Mouse (Mus musculus): Measurements from ENCODE around the gene Zfp955b.
"Not testable (repeated sequence)": the region's sequence is repeated elsewhere in the genome, so short reads cannot be mapped to it uniquely, and the experiment has no call there.

Gene Zfp955b

GRCm38 (mm10) chr17:33289039-33289875 lies at the start of gene Zfp955b:
TSS of gene Zfp955b (plus strand) at chr17:33289544.
- not testable (repeated sequence) for DNase-seq (ENCODE audit: low read depth, low spot score)

- DNase-seq (ENCODE audit: low read depth, low spot score): not testable (repeated sequence)
Observed at GRCm38 (mm10) chr17:33254530-33255318, 34.6 kb upstream of the Zfp955b start, which contains the start of gene Zfp955a. TSS of gene Zfp955a (minus strand) at chr17:33255145.

GRCm38 (mm10) chr17:33255319-33255657 lies 34.1 kb upstream of the Zfp955b start:
- DNase-seq (ENCODE audit: low read depth, low spot score): not testable (repeated sequence)

GRCm38 (mm10) chr17:33264376-33264775 lies 25.0 kb upstream of the Zfp955b start, which contains the start of gene Olfr63:
TSS of gene Olfr63 (plus strand) at chr17:33264676.
- no peak for DNase-seq (ENCODE audit: low read depth, low spot score)

- DNase-seq (ENCODE audit: low read depth, low spot score): no peak
Observed at GRCm38 (mm10) chr17:33268907-33269306, 20.4 kb upstream of the Zfp955b start.

- not testable (repeated sequence) for DNase-seq (ENCODE audit: low read depth, low spot score)
Observed at GRCm38 (mm10) chr17:33289876-33290149, 469 bp downstream of the Zfp955b start.

GRCm38 (mm10) chr17:33352981-33353380 lies 63.6 kb downstream of the Zfp955b start:
- no peak for DNase-seq (ENCODE audit: low read depth, low spot score)

Measured in mesoderm, embryonic 11.5 days (tissue).